In genomic region chr8:118951766-118952741, GRCm38 (mm10) we compare ENCODE assay signal across 7 mouse cellular contexts.
DNase-seq lines count a peak whose midpoint lies in the region; ATAC-seq and TF ChIP-seq lines count a peak whose summit lies in the region.

No protein-coding gene starts in this region.

- H3K9ac ChIP-seq in embryonic facial prominence, embryonic 11.5 days (replicated peaks; ENCODE audit: low read length): no peak overlapping the region

- no peaks in the 10 kb centered on the region for H3K4me1 ChIP-seq in embryonic facial prominence, embryonic 11.5 days (ENCODE audit: control insufficient read depth, insufficient read depth, low read length)

- no peak overlapping the region for H3K4me3 ChIP-seq in left cerebral cortex, adult 2 months
- no peak overlapping the region for H3K4me3 ChIP-seq in embryonic facial prominence, embryonic 11.5 days (ENCODE audit: low read depth, low read length)

- no peak for TF ChIP-seq CTCF in left cerebral cortex, adult 2 months (IDR thresholded peaks at IDR 0.05)

- H3K27ac ChIP-seq in left cerebral cortex, adult 2 months: peak overlapping the region; percentile 24; the same call in 1 of the 2 replicates
- no peak overlapping the region for H3K27ac ChIP-seq in embryonic facial prominence, embryonic 11.5 days (replicated peaks; ENCODE audit: low read depth, low read length)

- no peak for DNase-seq in left cerebral cortex, adult 2 months (ENCODE audit: extremely low spot score in 1 of 2, low spot score in 2 of 2)
- DNase-seq in left cerebral cortex, adult 11 months (ENCODE audit: low spot score): no peak
- DNase-seq in brain, adult 2 months (ENCODE audit: low read depth, low spot score): peak; percentile 61
- DNase-seq in embryonic facial prominence, embryonic 11.5 days (ENCODE audit: low spot score): peak; percentile 74
- peak; percentile 75 for DNase-seq in mesoderm, embryonic 11.5 days (ENCODE audit: low read depth, low spot score)
- no peak for DNase-seq in thymus, postnatal 14 days
- no peak for DNase-seq in ovary, postnatal 14 days (ENCODE audit: low spot score)

- no peaks in the 10 kb centered on the region for H3K27me3 ChIP-seq in embryonic facial prominence, embryonic 11.5 days (ENCODE audit: control insufficient read depth, insufficient read depth, low read length)

- no peaks in the 10 kb centered on the region for H3K9me3 ChIP-seq in embryonic facial prominence, embryonic 11.5 days (replicated peaks; ENCODE audit: control insufficient read depth, low read length)

- no peaks in the 10 kb centered on the region for H3K36me3 ChIP-seq in embryonic facial prominence, embryonic 11.5 days (replicated peaks; ENCODE audit: control insufficient read depth, insufficient read depth, low read depth, low read length)

- 60% methylated on average over 20 of the region's 20 CpGs for WGBS in embryonic facial prominence, embryonic 11.5 days

- no peak for ATAC-seq in embryonic facial prominence, embryonic 11.5 days (replicated peaks; ENCODE audit: insufficient number of reproducible peaks, low FRiP score, low TSS enrichment, low read depth)

- no peak overlapping the region for H3K4me2 ChIP-seq in embryonic facial prominence, embryonic 11.5 days (ENCODE audit: low read depth, low read length)

- intact Hi-C loops in left cerebral cortex, adult 2 months (cut with DNase I): no loop called here

Comparison
In these comparisons a context has a peak if more than half of its experiments do, and no peak if none do; other contexts are left out.
1. DNase-seq: peak in brain, adult 2 months (single experiment), embryonic facial prominence, embryonic 11.5 days (single experiment) and mesoderm, embryonic 11.5 days (single experiment); none in left cerebral cortex, adult 2 months (0 of 2), left cerebral cortex, adult 11 months (single experiment), thymus, postnatal 14 days (single experiment) and ovary, postnatal 14 days (single experiment).